Mouse (Mus musculus) brain, embryonic 14.5 days (tissue): ENCODE results near the gene Rab20.

Source experiments
- CTCF ChIP-seq: fragments of 200-500 bp; IDR thresholded peaks from 2 replicates; pipeline ENCODE4 v1.5.1; 2012; ENCODE audit warnings: inconsistent platforms, mild to moderate bottlenecking, moderate library complexity, borderline replicate concordance; ENCODE audit not compliant: insufficient read depth, insufficient read length; ENCODE audit errors: extremely low read depth
- POLR2A ChIP-seq: fragments of 200-500 bp; IDR thresholded peaks from 2 replicates; pipeline ENCODE4 v1.6.1; 2012; ENCODE audit warnings: mild to moderate bottlenecking, inconsistent platforms, borderline replicate concordance; ENCODE audit not compliant: poor library complexity, insufficient read depth, insufficient read length, severe bottlenecking; ENCODE audit errors: extremely low read depth

- TF ChIP-seq CTCF (no peak), POLR2A (no peak)
Observed at GRCm38 (mm10) chr8:11452152-11452551, 26.4 kb downstream of the Rab20 start.
